Mouse (Mus musculus) embryonic facial prominence, embryonic 10.5 days (tissue): ENCODE data around the gene Kir3dl2. TPM values are rescaled to one million over a fixed set of nuclear protein-coding genes. Genes with fewer than 3 reads are reported as not detected.
A peak's percentile ranks its signal among the peaks of the same experiment; 100 is the strongest.
"Not testable (repeated sequence)": the region's sequence is repeated elsewhere in the genome, so short reads cannot be mapped to it uniquely, and the experiment has no call there.

Source experiments
- DNase-seq: peaks from one replicate; pipeline ENCODE4 v3.0.0-alpha.2; 2017; ENCODE audit warnings: low spot score
- H3K27ac ChIP-seq: fragments of 300-500 bp; sonication (generic); replicated peaks from 2 replicates; pipeline ENCODE4 v1.5.1; 2016; ENCODE audit warnings: mild to moderate bottlenecking
- H3K27me3 ChIP-seq: fragments of 300-500 bp; sonication (generic); replicated peaks from 2 replicates; pipeline ENCODE4 v1.6.1; 2016; ENCODE audit warnings: low read depth, mild to moderate bottlenecking; ENCODE audit not compliant: poor library complexity, severe bottlenecking
- H3K36me3 ChIP-seq: fragments of 300-500 bp; sonication (generic); replicated peaks from 2 replicates; pipeline ENCODE4 v1.6.1; 2016; ENCODE audit warnings: mild to moderate bottlenecking, moderate library complexity
- H3K4me1 ChIP-seq: fragments of 300-500 bp; sonication (generic); 2 replicates; pipeline ENCODE4 v1.6.1; 2016
- H3K4me3 ChIP-seq: fragments of 300-500 bp; sonication (generic); 2 replicates; pipeline ENCODE4 v1.5.1; 2016; ENCODE audit warnings: mild to moderate bottlenecking, moderate library complexity
- H3K9me3 ChIP-seq: fragments of 300-500 bp; sonication (generic); 2 replicates; pipeline ENCODE4 v1.6.1; 2016; ENCODE audit warnings: mild to moderate bottlenecking
- WGBS: fragments of 180-500 bp; shearing (Covaris S2); methylation state at CpG from one replicate; pipeline ENCODE4 v1.1.7; 2016; 5-methylcytosine and 5-hydroxymethylcytosine counted together
- polyA plus RNA-seq: library from polyadenylated mRNA; unstranded; fragments of >200 nt; fragmentation: Nextera tagmentation; extraction: Ambion mirVana; gene quantifications from 2 replicates; pipeline ENCODE4 v1.2.1, GENCODE M21; 2016

Kir3dl2 gene
- not detected in 2 replicates for polyA plus RNA-seq

- DNase-seq, H3K36me3 ChIP-seq: not testable (repeated sequence)
- WGBS, result 74% methylated on average over 1 of the region's 1 CpGs
Observed at GRCm38 (mm10) chrX:136543956-136544355, at the start of gene Kir3dl2. Kir3dl2 (minus strand) TSS chrX:136544056.

GRCm38 (mm10) chrX:136590897-136591257 is 47.0 kb upstream of the Kir3dl2 start:
- no peak for DNase-seq
- no peaks in the 10 kb centered on the region for H3K9me3 ChIP-seq
- no peaks in the 10 kb centered on the region for H3K36me3 ChIP-seq
- H3K27me3 ChIP-seq, result 0 out of 2 replicates have a peak, but pooled peaks cover 8% of the 10 kb centered on the region
- 15% methylated on average over 2 of the region's 2 CpGs for WGBS
- H3K27ac ChIP-seq, result no peak overlapping the region
- no peaks in the 10 kb centered on the region for H3K4me1 ChIP-seq
- peak overlapping the region; percentile 33 for H3K4me3 ChIP-seq

More at GRCm38 (mm10) chrX:136543956-136544355, at the start of gene Kir3dl2:
- H3K27me3 ChIP-seq, H3K4me1 ChIP-seq, H3K4me3 ChIP-seq, H3K9me3 ChIP-seq, H3K27ac ChIP-seq: not testable (repeated sequence)

- peak within 1 kb of the TSS; percentile 33 for H3K4me3 ChIP-seq
- 43% methylated on average over 12 of the region's 12 CpGs for WGBS
- H3K27ac ChIP-seq, result no peak within 1 kb of the TSS
Observed at GRCm38 (mm10) chrX:136590199-136590896, 46.5 kb upstream of the Kir3dl2 start, which contains the start of gene Tceal3. Tceal3 (plus strand) TSS chrX:136590842.

DNA sequence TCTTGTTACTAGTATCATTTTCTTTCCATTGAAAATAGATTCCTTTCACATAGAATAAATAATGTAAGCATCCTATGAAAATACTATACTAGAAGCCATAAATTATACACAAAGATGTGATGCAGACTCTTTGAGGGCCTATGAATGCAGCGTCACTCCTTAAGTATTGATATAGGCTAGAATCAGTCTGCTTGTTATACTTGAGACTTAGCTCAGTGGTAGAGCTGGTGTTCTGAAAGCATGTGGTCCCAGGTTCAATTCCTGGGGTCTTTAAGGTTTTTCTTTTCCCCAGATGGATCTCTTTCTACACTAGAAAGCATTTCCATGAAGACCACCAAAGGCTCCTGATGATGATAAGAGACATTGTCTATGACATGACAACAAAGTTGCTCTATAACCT is 40.8 kb upstream of the Kir3dl2 start:
- Histone ChIP-seq H3K36me3 (no peaks in the 10 kb centered on the region), H3K4me1 (no peaks in the 10 kb centered on the region), H3K27me3 (no peaks in the 10 kb centered on the region), H3K27ac (no peak overlapping the region), H3K4me3 (no peak overlapping the region), H3K9me3 (no peaks in the 10 kb centered on the region)
- WGBS, result 91% methylated on average over 1 of the region's 1 CpGs
- no peak for DNase-seq

More at GRCm38 (mm10) chrX:136590199-136590896, 46.5 kb upstream of the Kir3dl2 start, which contains the start of gene Tceal3:
- H3K4me1 ChIP-seq, result no peaks in the 10 kb centered on the region
- DNase-seq, result peak; percentile 35
- H3K27me3 ChIP-seq, result 0 out of 2 replicates have a peak, but pooled peaks cover 8% of the 10 kb centered on the region
- no peaks in the 10 kb centered on the region for H3K36me3 ChIP-seq
- no peaks in the 10 kb centered on the region for H3K9me3 ChIP-seq

DNA sequence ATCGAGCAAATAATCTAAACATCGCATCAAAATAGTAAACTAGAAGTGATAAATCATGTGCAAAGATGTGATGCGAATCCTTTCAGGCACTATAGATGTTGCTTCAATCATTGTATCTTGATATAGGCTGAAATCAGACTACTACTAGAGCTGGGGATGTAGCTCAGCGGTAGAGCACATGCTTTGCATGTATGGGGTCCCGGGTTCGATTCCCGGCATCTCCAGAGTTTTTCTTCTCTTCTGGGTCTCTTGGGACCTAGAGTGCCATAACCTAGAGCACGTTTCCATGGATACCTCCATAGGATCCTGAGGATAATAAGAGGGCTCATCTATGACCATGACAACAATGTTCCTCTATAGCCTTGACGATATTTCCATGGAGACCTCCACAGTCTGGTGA is 25.2 kb upstream of the Kir3dl2 start:
- not testable (repeated sequence) for H3K9me3 ChIP-seq, H3K4me1 ChIP-seq, H3K27me3 ChIP-seq, H3K36me3 ChIP-seq, H3K4me3 ChIP-seq, H3K27ac ChIP-seq, DNase-seq
- WGBS, result 92% methylated on average over 9 of the region's 9 CpGs

DNA sequence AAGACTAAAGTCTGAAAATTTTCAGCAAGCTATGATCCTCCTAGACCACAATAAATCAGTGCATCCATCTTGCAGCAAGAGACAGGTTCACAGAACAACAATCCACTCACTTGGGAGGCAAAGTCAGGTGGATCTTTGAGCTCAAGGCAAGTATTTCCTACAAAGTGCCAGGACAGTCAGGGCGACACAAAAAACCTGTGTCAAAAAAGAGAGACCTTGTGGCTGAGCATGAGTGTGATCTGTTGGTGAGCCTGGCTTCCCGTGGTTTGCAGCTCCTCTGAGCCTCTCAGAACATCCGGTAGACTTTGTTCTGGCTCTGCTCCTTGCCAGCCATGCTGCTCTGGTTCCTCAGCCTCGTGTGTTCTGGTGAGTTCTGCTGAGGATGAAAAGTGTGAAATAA is 26.2 kb downstream of the Kir3dl2 start, which contains the start of gene Kir3dl1:
Kir3dl1 (plus strand) TSS at position 301 of the 400 bp plus-strand sequence.
- not testable (repeated sequence) for H3K4me3 ChIP-seq
- 75% methylated on average over 4 of the region's 4 CpGs for WGBS

More for the DNA sequence above, 26.2 kb downstream of the Kir3dl2 start, which contains the start of gene Kir3dl1:
- H3K36me3 ChIP-seq, H3K27ac ChIP-seq, H3K9me3 ChIP-seq, H3K4me1 ChIP-seq, H3K27me3 ChIP-seq, DNase-seq: not testable (repeated sequence)

Other genes with a start within 250 kb of the Kir3dl2 start
- gene Kir3dl1, start 26.1 kb downstream of the Kir3dl2 start, polyA plus RNA-seq, result not detected in 2 replicates
- 5.2 and 6.3 TPM in 2 replicates for gene Tceal3, start 46.8 kb upstream of the Kir3dl2 start, polyA plus RNA-seq
- gene Tceal1, start 163.9 kb upstream of the Kir3dl2 start, polyA plus RNA-seq, result 7.1 and 7.2 TPM in 2 replicates
- 573 and 588 TPM in 2 replicates for gene Morf4l2, start 199.6 kb upstream of the Kir3dl2 start, polyA plus RNA-seq
- gene Glra4, start 236.1 kb upstream of the Kir3dl2 start, polyA plus RNA-seq, result 0.08 TPM in 1 of 2 replicates, not detected in the other